Mouse (Mus musculus) limb, embryonic 14.5 days (tissue): ENCODE measurements around the gene Rnf169. TPM values are rescaled to one million over a fixed set of nuclear protein-coding genes. Genes with fewer than 3 reads are reported as not detected.

Source experiments
- ATAC-seq: fragments of 200-750 bp; cut with Nextera tagmentation; 2 replicates; pipeline ENCODE4 v1.8.0; 2017; ENCODE audit warnings: low read depth, moderate number of reproducible peaks, moderate TSS enrichment; ENCODE audit not compliant: low FRiP score
- DNase-seq: peaks from one replicate; pipeline ENCODE4 v3.0.0-alpha.2; 2015; ENCODE audit warnings: low spot score
- H3K27ac ChIP-seq: fragments of 300-500 bp; sonication (generic); replicated peaks from 2 replicates; pipeline ENCODE4 v1.5.1; 2014; ENCODE audit warnings: low read depth, mild to moderate bottlenecking, low read length, moderate library complexity, mixed read lengths
- H3K27me3 ChIP-seq: fragments of 300-500 bp; sonication (generic); 2 replicates; pipeline ENCODE4 v1.6.1; 2014; ENCODE audit warnings: low read length, mixed read lengths; ENCODE audit not compliant: control insufficient read depth, insufficient read depth
- H3K36me3 ChIP-seq: fragments of 300-500 bp; sonication (generic); 2 replicates; pipeline ENCODE4 v1.6.1; 2014; ENCODE audit warnings: mild to moderate bottlenecking, low read length, moderate library complexity, mixed read lengths; ENCODE audit not compliant: control insufficient read depth, insufficient read depth
- H3K4me1 ChIP-seq: fragments of 300-500 bp; sonication (generic); 2 replicates; pipeline ENCODE4 v1.6.1; 2014; ENCODE audit warnings: antibody characterized with exemption, low read length, mixed read lengths; ENCODE audit not compliant: control insufficient read depth, insufficient read depth
- H3K4me2 ChIP-seq: fragments of 300-500 bp; sonication (generic); replicated peaks from 2 replicates; pipeline ENCODE4 v1.6.1; 2014; ENCODE audit warnings: low read depth, mild to moderate bottlenecking, low read length, moderate library complexity; ENCODE audit not compliant: severe bottlenecking
- H3K4me3 ChIP-seq: fragments of 300-500 bp; sonication (generic); replicated peaks from 2 replicates; pipeline ENCODE4 v1.5.1; 2014; ENCODE audit warnings: low read length
- H3K9ac ChIP-seq: fragments of 300-500 bp; sonication (generic); 2 replicates; pipeline ENCODE4 v1.6.1; 2014; ENCODE audit warnings: mild to moderate bottlenecking, low read depth, low read length, moderate library complexity; ENCODE audit not compliant: severe bottlenecking
- H3K9me3 ChIP-seq: fragments of 300-500 bp; sonication (generic); 2 replicates; pipeline ENCODE4 v1.6.1; 2016; ENCODE audit warnings: low read length; ENCODE audit not compliant: control insufficient read depth
- POLR2A ChIP-seq: fragments of 200-500 bp; IDR thresholded peaks from 2 replicates; pipeline ENCODE4 v1.8.0; 2012; ENCODE audit warnings: inconsistent platforms, mild to moderate bottlenecking, moderate library complexity, borderline replicate concordance; ENCODE audit not compliant: insufficient read depth, insufficient read length; ENCODE audit errors: extremely low read depth
- WGBS: fragments of 180-500 bp; shearing (Covaris S2); extraction: QIAGEN DNeasy Blood & Tissue Kit; methylation state at CpG from one replicate; pipeline ENCODE4 v1.1.7; 2014; 5-methylcytosine and 5-hydroxymethylcytosine counted together
- polyA plus RNA-seq, 2 experiments: library from polyadenylated mRNA; depleted of rRNA in 1 of 2; stranded (reverse) in 1 of 2; unstranded in 1 of 2; fragments of >200 nt; fragmentation: Nextera tagmentation in 1 of 2; extraction: Ambion mirVana in 1 of 2; gene quantifications; 2 replicates each; pipeline versions ENCODE4 v1.2.1 to v1.2.3; 2012 to 2014

Rnf169 gene
- polyA plus RNA-seq, 2 experiments, result 7.3 to 9.7 TPM

DNA sequence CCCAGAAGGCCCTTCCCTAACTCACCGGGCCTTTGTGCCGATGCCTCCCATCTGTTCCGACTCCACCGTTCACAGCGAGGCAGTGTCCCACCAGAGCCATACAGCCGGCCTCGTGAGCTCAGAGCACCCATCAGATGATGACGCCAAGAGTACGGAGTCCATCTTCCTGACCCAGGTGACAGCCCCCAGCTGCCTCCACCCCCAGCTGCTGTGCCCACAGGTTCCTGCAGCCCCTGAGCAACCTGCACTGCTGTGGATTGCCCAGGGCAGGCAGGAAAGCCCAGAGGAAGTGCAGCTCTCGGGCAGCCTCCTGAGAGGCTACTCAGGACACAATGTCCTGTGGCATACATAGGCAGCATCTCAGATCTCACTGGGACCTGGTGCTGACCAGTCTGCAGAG lies 65.9 kb downstream of the Rnf169 start:
- Histone ChIP-seq H3K27me3 (no peaks in the 10 kb centered on the region), H3K9ac (no peak overlapping the region), H3K36me3 (0 out of 2 replicates have a peak, but pooled peaks cover 2% of the 10 kb centered on the region), H3K4me3 (no peak overlapping the region), H3K9me3 (no peaks in the 10 kb centered on the region), H3K27ac (no peak overlapping the region), H3K4me1 (peaks cover 16% of the 10 kb centered on the region), H3K4me2 (no peak overlapping the region)
- no peak for ATAC-seq
- no peak for DNase-seq
- TF ChIP-seq POLR2A, result no peak
- 88% methylated on average over 10 of the region's 10 CpGs for WGBS

DNA sequence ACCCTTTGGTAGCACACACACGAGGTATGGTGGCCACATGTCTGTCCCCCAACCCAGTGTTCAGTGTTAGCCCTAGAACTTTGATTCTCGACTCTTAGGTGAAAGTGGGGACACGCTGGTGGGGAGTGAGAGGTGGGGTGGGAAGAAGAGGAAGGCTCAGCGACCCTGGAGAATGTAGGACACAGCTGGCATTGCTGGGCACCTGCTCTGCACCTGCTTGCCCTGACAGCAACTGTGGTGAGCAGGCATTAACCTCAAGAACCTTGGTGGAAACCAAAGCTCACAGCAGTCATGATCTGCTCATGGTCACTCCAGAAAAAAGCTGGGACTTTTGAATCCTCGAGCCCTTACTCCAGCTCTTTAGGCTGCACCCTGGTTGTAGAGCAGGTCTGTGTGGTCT lies 69.2 kb downstream of the Rnf169 start:
- DNase-seq (no peak), ATAC-seq (no peak)
- 70% methylated on average over 5 of the region's 5 CpGs for WGBS
- Histone ChIP-seq H3K27ac (no peak overlapping the region), H3K9me3 (no peaks in the 10 kb centered on the region), H3K27me3 (no peaks in the 10 kb centered on the region), H3K4me3 (no peak overlapping the region), H3K4me1 (no peaks in the 10 kb centered on the region), H3K9ac (no peak overlapping the region), H3K36me3 (no peaks in the 10 kb centered on the region), H3K4me2 (no peak overlapping the region)
- no peak for TF ChIP-seq POLR2A

- TF ChIP-seq POLR2A, result no peak
- 76% methylated on average over 3 of the region's 3 CpGs for WGBS
- H3K4me2 ChIP-seq, result no peak overlapping the region
These were observed 72.8 kb downstream of the Rnf169 start for GRCm38 (mm10) chr7:99907463-99907862.

DNA sequence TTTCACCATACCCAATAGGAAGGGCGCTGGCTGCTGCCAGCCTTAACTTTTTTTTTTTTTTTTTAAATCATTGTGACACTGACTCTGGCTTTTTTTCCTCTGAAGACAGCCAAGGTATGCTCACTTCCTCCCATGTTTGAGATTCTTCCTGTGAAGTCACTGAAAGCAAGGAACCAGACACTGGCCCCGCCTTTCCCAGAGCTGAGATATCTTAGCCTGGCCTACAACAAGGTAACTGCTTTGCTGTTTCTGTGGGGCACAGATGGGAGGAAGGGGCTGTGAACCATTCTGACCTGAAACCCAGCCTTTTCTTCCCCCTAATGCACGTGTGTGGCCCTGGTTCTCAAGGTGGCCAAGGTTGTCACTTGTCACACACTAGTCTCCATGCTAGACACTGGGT lies 73.9 kb downstream of the Rnf169 start:
- WGBS, result 78% methylated on average over 3 of the region's 3 CpGs
- no peak overlapping the region for H3K4me2 ChIP-seq
- no peak for ATAC-seq
- no peak for TF ChIP-seq POLR2A
- DNase-seq, result no peak
- no peaks in the 10 kb centered on the region for H3K4me1 ChIP-seq
- no peaks in the 10 kb centered on the region for H3K36me3 ChIP-seq
- no peak overlapping the region for H3K27ac ChIP-seq
- H3K4me3 ChIP-seq, result no peak overlapping the region
- no peak overlapping the region for H3K9ac ChIP-seq
- no peaks in the 10 kb centered on the region for H3K9me3 ChIP-seq
- no peaks in the 10 kb centered on the region for H3K27me3 ChIP-seq

More at GRCm38 (mm10) chr7:99907463-99907862, 72.8 kb downstream of the Rnf169 start:
- H3K36me3 ChIP-seq, result no peaks in the 10 kb centered on the region
- no peak overlapping the region for H3K27ac ChIP-seq
- H3K4me3 ChIP-seq, result no peak overlapping the region
- H3K9me3 ChIP-seq, result no peaks in the 10 kb centered on the region
- no peaks in the 10 kb centered on the region for H3K27me3 ChIP-seq
- DNase-seq, result no peak
- no peaks in the 10 kb centered on the region for H3K4me1 ChIP-seq
- no peak for ATAC-seq
- H3K9ac ChIP-seq, result no peak overlapping the region

- Histone ChIP-seq H3K36me3 (no peaks in the 10 kb centered on the region), H3K4me2 (no peak overlapping the region), H3K4me3 (no peak overlapping the region), H3K27ac (no peak overlapping the region), H3K9me3 (no peaks in the 10 kb centered on the region), H3K27me3 (no peaks in the 10 kb centered on the region), H3K9ac (no peak overlapping the region), H3K4me1 (no peaks in the 10 kb centered on the region)
- TF ChIP-seq POLR2A, result no peak
- 41% methylated on average over 3 of the region's 3 CpGs for whole genome bisulfite sequencing
- ATAC-seq (0 out of 2 replicates have a peak, but pooled peaks have one; percentile 15), DNase-seq (no peak)
These were observed 75.7 kb downstream of the Rnf169 start for GRCm38 (mm10) chr7:99904421-99905005.
